Mouse (Mus musculus) heart, postnatal 36 days (tissue): ENCODE data around the gene Dst. TPM values are rescaled to one million over a fixed set of nuclear protein-coding genes. Genes with fewer than 3 reads are reported as not detected.

Experiments used
- DNase-seq, 2 experiments: peaks; one replicate each; pipeline ENCODE4 v3.0.0; 2021 to 2022
- intact Hi-C: fragments of 180-260 bp; cut with DNase I; formaldehyde crosslinking; loops from one replicate; pipeline ENCODE4 v1.15.1; 2025
- total RNA-seq, 2 experiments: library from RNA; stranded (reverse); gene quantifications; 2 replicates each; pipeline ENCODE4 v1.2.3; 2021

The Dst gene
- total RNA-seq, 2 experiments from 2014 or later, result 392 to 396 TPM

DNA sequence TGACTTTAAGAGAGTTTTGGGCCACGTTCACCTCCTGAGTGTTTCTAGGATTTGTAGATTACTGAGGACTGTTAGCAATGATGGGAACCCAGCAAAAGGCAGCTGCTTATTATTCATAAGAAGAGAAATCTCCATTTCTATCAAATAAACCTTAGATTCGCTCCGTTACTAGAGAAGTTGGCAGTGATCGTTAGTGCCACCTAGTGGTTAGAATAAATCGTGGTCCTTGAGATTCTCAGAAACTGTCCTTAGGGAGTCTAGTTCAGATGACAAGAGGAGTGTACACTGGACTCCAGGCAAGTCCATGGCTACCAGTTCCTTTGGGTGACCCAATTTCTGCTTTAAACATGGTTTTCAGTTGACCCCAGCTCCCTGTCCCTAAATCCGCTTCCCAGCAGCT is 58.3 kb downstream of the Dst start:
- intact Hi-C loops, result loop anchor here (2.0 to 10.0 kb wide), 2 partner anchors 212 to 304 kb away; partner anchors contain the start of gene Bag2
- no peak for DNase-seq

DNA sequence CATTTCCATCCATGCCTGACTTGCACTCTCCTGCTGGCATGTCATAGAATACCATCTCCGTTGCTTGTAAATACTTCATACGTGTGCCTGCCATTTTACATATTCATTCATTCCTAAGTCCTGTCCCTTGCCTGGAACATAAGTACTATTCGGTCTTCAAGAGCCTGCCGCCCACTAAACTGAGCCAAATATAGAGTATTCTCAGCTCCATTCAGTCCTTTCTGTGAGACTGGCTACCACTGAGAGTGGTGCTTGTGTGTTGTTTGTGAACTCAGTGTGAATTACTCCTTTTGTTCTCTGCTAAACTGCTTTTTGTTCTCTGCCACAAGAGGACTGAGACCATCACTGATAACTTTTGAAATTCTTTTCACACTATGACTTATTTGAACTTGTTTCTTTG is 59.2 kb downstream of the Dst start:
- intact Hi-C loops, result loop anchor here (2.0 to 10.0 kb wide), 2 partner anchors 212 to 304 kb away; partner anchors contain the start of gene Bag2
- no peak for DNase-seq

DNA sequence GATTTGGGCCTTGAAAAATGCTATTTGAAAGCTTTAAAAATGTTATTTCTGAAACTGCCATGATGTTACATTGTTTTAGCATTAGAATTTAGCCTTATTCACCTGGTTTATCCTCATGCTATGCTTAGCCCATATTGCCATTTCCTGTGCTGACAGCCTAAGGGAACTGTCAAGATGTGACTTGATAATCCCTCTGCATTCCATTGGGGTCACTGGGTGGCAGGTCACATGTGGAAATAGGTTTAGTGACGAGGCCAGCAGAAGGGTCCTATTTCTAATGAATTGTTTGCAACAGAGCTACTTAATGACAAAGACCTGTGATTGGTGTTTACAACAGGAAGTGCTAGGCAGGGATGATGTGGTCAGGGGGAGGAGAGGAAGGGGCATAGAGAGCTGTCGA is 61.9 kb downstream of the Dst start:
- no peak for DNase-seq
- intact Hi-C loops, result loop anchor here (10.0 kb wide), 1 partner anchor 215 kb away; the partner anchor contains the start of gene Bag2

DNA sequence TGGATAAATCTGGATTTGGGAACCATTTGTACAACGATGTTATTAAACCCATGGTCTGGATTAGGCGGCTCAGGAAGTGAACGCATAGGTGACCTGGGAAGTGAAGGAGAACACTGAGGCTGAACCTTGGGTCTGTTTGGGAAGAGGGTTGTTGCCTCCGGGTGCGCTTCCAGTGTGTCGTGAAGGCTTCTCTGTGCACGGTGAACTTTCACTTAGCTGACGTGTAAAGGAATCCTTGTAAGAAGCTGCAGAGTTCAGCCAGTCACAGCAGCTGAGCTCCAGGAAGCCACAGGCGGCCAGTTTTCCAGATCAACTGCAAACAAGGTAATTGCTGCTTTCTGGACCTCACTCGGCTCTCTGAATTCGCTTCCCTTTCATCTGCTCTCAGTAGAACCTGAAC is 66.4 kb downstream of the Dst start:
- intact Hi-C loops, result no loop called here
- DNase-seq, result no peak

DNA sequence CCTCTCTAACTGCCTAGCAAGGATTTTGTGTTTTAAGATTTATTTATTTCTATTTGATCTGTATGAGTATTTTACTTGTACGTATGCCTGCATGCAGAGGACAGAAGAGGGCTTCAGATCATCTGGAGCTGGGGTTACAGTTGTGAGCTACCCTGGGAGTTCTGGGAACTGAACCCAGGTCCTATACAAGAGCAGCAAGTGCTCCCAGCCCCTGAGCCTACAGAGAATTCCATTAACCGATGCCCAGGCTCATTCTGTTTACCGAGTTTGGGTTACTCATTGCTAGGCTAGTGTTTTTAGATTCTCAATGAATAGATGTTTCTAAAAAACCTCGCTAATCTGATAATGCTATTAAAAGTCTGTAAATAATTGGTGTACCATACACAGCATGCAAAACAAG is 67.3 kb downstream of the Dst start:
- no peak for DNase-seq
- intact Hi-C loops, result no loop called here

DNA sequence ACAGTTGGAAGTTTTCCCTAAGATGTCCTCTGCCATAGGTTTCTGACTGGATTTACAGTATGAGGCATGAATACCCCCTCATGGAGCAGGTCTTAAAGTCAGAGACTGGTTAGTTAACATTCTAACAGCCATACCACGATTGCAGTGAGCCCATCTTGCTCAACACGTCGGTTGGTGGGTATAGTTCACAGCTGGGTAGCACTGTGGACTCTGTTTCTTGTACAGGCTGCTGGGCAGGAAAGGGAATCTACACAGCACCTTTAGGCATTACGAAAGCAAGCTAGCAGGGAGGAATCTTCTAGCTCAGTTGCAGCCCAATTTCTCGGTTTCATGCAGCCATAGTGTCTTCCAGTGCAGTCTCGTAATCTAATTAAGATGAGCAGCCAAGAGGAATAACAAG is 69.8 kb downstream of the Dst start:
- DNase-seq, result no peak
- intact Hi-C loops, result no loop called here

DNA sequence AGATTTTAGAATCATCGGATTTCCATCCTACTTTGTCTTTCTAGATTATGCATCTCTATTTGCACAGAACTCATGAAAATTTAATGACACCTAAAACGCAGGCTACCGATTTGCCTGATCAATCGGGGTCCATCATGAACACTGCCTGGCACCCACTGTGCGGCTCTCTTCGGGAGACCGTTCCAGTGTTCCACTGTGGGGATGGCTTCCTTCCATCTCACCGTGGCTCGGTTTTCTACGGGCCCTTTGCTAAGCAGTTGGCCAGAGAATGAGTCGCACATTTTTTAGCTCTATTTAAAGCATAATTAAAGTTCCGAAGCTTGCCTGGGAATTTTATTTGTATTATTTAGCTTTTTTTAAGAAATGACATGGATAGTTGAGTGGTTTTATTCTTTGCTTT is 72.4 kb downstream of the Dst start:
- no peak for DNase-seq
- intact Hi-C loops, result no loop called here

DNA sequence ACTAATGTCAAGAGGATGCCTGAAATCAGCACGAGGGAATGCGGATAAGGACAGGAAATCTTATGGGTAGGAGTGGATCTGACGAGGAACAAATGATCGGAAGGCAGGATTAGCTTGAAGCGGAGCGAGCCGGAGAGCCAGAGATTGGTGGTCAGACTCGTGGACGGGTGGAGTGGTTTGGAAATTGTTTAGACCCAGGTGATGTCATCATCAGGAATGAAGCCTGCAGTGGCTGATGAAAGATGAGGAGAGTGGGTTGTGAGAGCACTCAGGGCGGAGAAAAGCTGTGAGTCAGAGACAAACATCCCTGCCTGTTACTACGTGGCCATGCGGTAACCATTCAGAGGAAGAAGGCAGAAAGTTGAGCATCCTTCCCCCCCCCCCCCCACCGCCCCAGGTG is 81.6 kb downstream of the Dst start:
- intact Hi-C loops, result no loop called here
- DNase-seq, result no peak

DNA sequence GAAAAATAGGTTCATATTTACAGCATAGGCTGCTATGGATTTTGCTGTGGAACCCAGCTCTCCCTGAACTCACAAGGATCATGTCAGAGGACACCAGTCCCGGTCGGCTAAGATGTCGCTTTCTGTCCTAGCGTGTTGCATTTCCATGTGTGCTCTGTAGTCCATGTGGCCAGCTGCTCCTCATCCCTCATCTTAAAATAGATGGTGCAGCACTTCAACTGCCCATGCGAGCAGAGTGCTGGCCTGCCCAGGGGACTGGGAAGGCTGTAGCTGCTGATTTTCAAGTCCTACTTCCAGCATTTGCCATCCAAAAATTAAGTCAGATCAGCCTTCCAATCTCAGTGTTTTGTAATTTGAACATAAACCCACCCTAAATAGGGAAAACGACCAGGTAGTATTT is 83.0 kb downstream of the Dst start:
- intact Hi-C loops, result no loop called here
- DNase-seq, result no peak

DNA sequence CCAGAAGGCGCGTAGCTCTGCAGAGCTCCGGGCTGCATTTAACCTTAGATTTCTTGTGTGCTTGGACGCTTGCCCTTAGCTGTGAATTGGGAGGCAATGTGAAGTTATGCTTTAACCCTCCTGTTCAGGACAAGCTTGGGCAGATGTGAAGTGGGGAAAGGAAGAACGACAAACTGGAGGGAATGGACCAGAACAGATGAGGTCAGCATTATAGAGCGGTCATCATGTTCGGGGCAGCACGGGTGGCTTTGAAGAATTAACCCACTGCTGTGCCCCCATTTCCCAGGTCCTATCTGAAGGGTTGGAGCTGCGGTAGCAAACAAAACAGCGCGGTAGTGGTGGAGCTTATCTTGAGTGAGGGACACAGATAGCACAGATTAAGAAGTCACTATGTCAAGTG is 84.8 kb downstream of the Dst start:
- DNase-seq, result no peak
- intact Hi-C loops, result no loop called here

DNA sequence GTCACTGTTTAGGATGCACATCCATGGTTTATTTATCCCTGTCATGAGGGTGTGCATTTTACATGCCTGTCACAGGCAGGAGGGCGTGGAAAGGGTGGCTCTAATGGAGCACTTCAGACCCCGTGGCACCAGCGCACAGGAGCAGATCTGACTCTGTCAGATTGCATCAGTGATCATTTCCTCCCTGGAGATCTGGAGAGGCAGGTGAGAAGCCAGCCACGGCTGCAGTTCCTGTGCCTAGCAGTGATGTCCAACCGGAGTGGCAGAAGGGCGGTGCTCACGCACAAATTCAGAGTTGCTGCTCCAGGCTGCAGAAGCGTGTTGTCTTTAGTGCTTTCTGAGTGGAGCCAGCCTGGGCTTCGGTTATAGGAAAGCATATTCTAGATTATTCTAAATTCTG is 86.2 kb downstream of the Dst start:
- intact Hi-C loops, result no loop called here
- no peak for DNase-seq

DNA sequence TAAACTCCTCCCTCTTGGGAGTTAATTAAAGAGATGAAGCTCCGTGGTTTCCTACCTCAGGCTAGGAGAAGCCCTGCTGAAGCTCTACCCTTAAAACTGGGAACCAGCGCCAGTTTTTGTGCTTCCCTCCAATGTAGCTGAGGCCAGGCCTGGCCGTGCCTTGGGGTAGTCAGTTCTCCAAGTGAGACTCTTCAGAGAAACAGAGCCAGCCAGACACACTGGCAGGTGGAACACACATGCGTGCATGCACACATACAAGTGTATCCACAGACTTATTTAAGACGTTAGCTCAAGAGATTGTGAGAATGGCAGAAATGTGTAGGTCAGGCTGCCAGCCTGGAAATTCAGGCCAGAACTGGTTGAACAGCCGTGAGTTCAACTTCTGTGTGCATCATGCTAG is 87.4 kb downstream of the Dst start:
- intact Hi-C loops, result no loop called here
- no peak for DNase-seq

DNA sequence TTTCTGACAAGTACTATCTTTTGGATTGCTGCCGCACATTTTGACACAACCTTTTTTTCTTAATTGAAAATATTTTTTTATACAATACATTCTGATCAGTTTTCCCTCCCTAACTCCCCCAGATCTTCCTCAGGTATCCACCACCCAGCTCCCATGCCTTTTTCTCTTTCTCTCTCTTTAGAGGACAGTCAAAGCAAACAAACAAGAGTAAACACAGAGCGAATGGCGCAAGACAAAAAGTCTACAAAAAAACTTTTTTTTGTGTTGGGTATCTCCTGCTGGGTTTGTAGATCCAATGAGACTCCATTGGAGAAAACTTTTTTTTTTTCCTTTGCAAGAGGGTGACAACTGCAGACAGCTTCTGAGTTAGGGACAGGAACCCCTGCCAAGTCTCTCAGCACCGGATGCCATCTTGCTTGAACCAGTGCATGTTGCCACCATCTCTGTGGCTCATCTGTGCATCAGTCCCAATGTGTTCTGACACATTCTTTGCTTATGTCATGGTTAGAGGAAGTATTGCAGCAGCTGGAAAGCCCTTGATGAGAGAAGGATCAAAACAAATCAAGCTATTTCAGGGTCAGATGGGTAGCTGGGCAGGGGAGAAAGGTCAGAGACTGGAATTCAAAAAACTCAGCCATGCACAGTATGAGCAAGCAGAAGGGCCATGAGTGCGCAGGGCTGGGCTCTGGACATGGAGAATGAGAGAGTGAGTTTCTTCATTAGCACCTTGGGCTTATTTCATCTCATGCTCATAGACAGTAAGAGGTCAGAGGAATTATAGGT is 88.3 kb downstream of the Dst start:
- intact Hi-C loops, result no loop called here
- DNase-seq, result no peak

DNA sequence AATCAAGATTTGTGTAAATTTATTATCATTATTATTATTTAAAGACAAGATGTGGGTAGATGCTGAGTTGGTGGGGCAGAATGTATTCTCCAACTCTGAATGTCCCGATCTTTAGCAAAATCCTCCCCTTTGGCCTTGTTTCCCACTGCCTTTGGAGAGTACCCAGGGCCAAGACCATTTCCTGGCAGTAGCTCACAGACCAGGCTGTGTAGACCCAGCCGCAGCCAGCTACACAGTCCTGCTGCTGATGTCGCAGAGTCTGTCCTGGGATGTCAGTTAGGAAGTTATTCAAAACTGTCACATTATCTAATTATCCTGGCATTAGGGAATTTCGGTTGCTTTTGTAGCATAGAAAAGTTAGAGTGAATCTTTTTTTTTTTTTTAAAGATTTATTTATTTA is 94.3 kb downstream of the Dst start:
- intact Hi-C loops, result no loop called here
- no peak for DNase-seq

DNA sequence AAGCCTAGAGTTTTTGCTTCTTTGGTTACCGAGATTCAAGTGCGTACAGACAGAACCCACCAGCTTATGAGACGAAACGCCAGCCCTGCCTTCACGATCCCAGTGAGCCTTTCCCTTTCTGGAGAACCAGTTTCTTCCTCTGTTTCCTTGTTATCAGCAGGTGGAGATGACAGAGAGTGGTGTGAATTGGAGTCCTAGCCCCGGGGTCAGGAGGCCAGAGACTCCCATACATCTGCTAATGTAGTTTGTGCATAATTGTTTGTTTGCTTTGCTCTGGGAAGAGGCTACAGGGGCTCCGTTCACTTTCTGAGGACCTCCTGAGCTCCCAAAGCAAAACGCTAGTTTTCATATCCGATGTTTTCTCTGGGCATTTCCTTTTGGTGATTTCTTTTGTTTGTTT is 94.9 kb downstream of the Dst start:
- no peak for DNase-seq
- intact Hi-C loops, result no loop called here

DNA sequence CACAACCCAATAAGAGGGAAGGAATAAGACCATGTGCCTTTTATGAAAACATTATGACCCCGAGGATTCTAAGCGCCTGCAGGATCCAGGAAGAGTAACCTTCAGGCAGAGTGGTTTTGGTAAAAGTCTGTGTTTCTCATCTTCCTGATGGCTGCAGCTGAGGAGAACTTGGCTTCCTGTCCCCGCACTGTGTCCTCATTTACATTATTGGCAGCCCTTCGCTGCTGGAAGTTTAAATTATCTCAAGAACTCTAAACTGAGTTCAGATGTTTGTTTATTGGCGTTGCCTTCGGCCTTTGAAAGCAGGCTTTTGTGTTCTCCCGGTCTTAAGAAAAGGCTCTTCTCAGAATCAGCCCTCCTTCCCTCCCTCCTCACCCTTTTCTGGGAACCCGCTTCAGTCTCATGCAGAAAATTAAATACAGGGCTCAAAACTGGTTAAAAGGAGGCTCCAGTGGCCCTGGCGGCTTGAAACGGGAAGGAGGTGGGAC is 97.3 kb downstream of the Dst start:
- intact Hi-C loops, result loop anchor here (1.0 to 5.0 kb wide), 4 partner anchors 97 to 427 kb away; no protein-coding TSS in a partner anchor
- peak in 1 of 2 experiments; percentile 51 for DNase-seq

DNA sequence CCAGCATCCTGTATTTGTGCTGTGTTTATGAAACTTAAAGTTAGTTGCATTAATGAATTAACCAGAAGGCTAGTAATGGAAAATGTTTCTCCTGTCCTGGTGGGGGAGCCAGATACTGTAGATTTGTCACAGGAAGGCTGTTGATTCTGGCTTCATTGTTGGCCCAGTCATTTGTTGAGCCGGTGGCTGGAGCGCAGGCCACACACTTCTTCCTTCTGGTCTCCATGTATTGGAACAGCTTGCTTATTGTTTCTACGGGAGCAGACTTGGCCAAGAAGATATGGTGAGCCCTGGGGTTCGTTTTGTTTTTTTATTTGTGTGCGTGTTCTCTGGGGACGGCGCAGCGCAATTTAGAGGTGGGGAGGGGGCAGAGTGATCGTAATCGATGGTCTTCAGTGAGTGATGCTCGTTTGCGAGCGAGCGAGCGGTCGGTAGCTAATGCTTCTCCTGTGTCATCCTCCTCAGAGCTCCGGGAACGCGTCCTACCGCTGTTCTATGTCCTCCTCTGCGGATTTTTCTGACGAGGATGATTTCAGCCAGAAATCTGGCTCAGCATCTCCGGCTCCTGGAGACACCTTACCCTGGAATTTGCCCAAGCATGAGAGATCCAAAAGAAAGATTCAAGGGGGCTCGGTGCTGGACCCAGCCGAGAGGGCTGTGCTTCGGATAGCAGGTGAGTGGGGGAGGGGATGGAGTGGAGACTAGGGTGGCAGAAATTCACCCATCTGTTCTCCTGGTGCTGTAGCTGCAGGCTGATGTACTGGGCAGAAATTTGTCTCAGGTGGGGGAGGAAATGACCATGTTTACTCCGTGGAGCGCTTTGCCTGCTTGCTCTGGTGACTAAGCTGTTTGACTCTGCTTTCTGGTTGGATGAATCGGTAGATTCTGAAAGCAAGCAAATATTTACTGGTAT is 98.0 kb downstream of the Dst start:
- intact Hi-C loops, result loop anchor here (1.0 to 5.0 kb wide), 5 partner anchors 37 to 426 kb away; no protein-coding TSS in a partner anchor

DNA sequence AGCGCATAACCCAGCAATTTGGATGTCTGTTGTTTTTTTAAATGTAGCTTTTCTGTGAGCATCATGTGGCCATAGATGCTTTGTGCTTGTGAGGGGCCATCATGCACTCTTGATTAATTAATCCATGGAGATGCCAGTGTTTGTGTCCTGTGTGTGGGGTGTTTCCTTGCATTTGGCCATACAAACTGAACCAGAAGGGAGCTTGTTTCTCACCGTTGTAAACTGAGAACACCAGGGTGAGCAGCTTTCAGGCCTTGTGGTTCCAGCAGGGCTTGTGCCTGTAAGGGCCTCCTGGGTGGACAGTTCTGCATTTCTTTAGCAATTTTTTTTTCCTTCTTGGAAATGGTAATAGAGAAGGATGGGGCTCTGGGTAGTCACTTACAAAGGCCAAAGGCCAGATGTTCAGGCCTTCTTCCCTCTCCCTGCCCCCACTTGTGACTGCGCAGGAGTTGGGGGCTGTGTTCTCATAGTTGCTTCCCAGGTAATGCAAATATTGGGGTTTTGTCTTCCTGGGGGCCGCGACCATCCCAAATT is 98.9 kb downstream of the Dst start:
- intact Hi-C loops, result loop anchor here (2.0 to 5.0 kb wide), 3 partner anchors 36 to 425 kb away; no protein-coding TSS in a partner anchor
- no peak for DNase-seq

More for the DNA sequence above, 98.0 kb downstream of the Dst start:
- peak; percentile 69 to 75 for DNase-seq

DNA sequence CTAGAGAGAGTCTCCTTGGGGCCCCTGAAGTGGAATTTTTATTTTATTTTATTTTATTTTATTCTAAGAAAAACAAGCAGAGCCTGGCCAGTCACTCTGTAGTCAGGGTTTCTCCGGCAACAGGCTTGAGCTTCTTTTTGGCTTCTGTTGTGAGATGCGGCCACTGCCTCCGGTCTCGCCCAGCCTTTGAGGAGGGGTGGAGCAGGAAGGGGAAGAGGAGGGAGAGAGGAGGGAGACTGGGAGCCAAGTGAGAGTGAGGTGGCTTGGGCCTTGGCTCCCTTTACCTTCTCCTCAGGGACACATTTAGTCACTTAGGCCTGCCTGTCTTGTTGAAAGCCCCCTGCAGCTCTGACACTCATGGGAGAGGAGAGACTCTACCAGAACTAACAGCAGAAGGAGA is 99.4 kb downstream of the Dst start:
- intact Hi-C loops, result loop anchor here (2.0 to 5.0 kb wide), 3 partner anchors 35 to 425 kb away; no protein-coding TSS in a partner anchor
- DNase-seq, result peak in 1 of 2 experiments; percentile 44

DNA sequence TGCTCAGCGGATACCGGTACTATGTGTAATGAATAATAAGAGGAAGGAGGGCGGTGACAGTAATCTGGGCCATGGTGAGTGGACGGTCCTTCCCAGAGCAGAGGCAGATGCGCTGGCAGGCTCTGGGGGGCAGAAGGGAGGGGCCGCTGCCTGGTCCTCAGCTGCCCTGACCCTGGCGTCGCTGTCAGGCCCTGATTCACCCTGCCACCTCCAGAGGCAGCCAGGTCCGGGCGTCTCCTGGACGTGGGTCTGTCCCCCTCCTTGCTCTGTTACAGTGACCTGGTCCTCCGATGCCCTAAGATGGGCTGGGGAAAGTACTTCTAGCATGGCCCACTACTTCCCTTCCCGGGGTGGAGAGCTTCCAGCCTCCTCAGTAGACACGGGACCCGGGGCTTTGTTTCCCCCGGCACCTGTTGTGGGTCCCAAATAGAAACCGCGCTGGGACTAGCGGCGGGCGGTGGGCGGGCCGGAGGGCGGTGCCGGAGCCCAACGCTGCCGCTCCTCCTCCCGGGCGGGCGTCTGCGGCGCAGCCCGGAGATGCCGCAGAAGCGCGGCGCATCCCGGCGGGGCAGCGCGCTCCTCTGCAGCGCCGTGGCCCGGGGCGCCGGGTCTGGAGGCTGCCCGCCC is 103.1 kb downstream of the Dst start:
- intact Hi-C loops, result loop anchor here (2.0 kb wide), 1 partner anchor 50 kb away; no protein-coding TSS in a partner anchor
- peak; percentile 79 to 84 for DNase-seq
